Mouse (Mus musculus) CD4-positive, CD25-positive, alpha-beta regulatory T cell, adult 4 months (primary cell): ENCODE data around the gene 0610010F05Rik. TPM values are rescaled to one million over a fixed set of nuclear protein-coding genes. Genes with fewer than 3 reads are reported as not detected.

Source experiments
- ATAC-seq: one replicate; pipeline ENCODE4 v1.8.0; 2017
- polyA plus RNA-seq, 2 experiments: library from polyadenylated mRNA; unstranded; fragments of 100-300 nt; shearing (Covaris generic); gene quantifications; one replicate each; pipeline ENCODE4 v1.2.1; 2017

The 0610010F05Rik gene
- polyA plus RNA-seq, 2 experiments from 2014 or later, result 1.6 to 2.0 TPM

DNA sequence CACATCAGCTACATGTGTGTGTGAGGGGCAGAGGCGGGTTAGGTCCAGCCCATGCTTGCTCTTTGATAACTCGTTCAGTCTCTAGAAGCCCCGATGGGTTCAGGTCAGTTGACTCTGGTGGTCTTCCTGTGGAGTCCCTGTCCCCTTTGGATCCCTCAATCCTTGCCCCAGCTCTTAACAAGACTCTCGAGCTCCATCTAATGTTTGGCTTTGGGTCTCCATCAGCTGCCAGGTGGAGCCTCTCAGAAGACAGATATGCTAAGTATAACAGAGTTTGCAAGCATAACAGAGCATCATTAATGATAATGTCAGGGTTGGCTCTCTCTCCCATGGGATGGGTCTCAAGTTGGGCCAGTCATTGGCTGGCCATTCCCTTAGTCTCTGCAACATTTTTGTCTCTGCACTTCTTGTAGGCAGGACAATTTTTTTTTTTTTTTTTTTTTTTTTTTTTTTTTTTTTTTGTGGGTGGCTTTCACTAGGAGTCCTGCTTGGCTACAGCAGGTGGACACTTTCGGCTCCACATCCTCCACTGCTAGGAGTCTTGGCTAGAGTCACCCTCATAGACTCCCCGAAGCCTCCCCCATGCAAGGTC, 76.3 kb downstream of the 0610010F05Rik start:
- no peak for ATAC-seq

DNA sequence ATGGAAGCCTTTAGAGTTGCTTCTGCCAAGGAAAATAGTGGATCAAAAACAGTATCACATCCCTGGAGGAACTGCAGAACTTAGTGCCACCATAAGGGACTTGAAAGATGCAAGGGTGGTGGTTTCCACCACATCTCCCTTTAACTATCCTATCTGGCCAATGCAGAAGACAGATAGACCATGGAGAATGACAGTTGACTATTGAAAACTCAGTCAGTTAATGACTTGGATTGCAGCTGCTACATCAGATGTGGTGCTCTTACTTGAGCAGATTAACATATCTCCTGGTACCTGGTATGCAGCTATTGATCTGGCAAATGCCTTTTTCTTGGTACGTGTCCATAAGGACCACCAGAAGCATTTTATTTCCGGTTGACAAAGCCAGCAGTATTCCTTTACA, 96.0 kb downstream of the 0610010F05Rik start:
- ATAC-seq, result no peak

DNA sequence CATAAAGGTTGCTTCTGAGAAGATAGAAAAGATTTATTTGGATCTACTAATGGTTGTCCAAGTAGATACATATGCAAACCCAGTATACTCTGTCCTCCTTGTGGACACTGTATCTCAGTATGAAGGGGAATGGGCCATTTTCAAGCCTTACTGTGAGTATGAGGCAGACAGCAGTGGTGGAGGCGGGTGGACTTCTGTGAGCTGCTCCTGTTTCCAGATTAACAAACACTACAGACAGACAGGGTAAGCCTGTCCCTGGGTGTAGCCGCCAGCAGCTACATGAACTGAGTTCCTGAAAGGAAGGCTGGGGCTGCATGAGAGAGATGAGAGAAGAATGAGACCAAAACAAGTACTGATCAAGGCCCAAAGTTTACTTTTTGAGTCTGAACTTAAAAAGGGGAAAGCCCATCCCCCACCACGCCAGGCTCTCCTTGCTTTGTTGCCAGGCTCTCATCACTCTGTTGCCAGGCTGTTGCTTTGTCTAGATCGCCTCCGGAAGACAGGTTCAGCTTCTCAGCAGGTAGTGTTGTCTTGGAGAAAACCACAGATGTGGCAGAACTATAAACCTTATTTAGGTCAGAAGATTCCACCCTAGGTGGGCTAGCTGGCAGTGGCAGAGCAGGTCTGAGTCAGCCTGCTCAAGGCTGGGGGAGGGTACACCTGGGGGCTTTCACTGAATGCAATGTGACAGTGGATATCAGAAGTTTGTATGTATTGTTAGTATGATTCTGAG, 112.8 kb downstream of the 0610010F05Rik start, which contains the start of gene 1700093K21Rik:
1700093K21Rik (minus strand) TSS at position 683 of the 733 bp plus-strand sequence.
- ATAC-seq, result no peak

DNA sequence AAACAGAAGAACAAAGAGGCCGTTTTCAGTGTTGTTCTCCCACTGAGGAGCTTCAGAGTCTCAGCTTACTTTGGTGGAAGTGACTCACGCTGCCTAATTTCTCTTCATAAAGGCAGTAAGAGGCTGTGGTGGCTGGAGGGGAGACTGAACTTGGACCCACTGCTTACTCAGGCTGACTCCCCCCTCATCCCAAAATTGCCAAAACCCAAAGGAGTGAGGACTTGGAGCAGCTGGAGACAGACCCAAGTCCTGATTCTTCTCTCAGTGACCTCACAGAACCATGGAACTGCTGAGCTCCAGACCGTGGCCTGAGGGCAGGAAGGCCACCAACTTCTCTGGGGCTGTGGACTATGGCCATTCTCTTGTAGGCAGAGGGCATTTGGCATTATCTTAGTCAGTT, 114.5 kb downstream of the 0610010F05Rik start:
- ATAC-seq, result no peak

DNA sequence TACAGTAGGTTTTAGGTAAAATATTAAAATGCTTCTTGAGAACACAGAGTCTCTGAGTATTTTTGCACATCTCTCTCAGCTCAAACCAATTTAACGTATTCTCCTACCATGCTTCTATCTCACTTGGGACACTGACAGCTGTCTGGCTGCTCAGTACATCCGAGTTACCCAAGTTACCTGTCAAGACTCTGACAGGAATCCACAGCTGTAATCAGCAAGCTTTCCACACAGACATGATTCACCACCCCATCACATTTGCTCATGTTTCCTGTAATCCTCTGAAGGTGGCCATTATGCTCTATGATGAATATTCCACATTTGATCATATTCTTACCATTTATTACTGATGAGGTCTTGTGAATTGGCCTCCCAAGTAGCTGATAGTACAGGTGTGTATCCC, 118.1 kb downstream of the 0610010F05Rik start:
- no peak for ATAC-seq

Other genes starting within 250 kb of the 0610010F05Rik start
- 10 to 100 TPM; 28.2 to 45.5 TPM for gene Ahsa2, start 135.6 kb downstream of the 0610010F05Rik start, polyA plus RNA-seq
- gene 1700093K21Rik, start 112.5 kb downstream of the 0610010F05Rik start, polyA plus RNA-seq, result not detected
- 10 to 100 TPM; 20.7 to 22.2 TPM for gene Pus10, start 32.0 kb upstream of the 0610010F05Rik start, polyA plus RNA-seq
- gene Pex13, start 32.3 kb upstream of the 0610010F05Rik start, polyA plus RNA-seq, result 10 to 100 TPM in 1 of 2 experiments, 1 to 10 TPM in 1; 9.1 to 11.3 TPM
- gene Rel, start 137.3 kb upstream of the 0610010F05Rik start, polyA plus RNA-seq, result 10 to 100 TPM; 24.2 to 25.8 TPM